Mouse (Mus musculus) mature B cell (primary cell): Measurements from ENCODE around the gene Gm28051.

Experiments
- in situ Hi-C: fragments of 300-500 bp; cut with MboI; formaldehyde crosslinking; loops from 2 replicates; pipeline ENCODE4 v1.14.3; 2019

Gene Gm28051

GRCm38 (mm10) chr12:102706833-102707463 is 50.6 kb downstream of the Gm28051 start:
- in situ Hi-C loops = no loop called here

GRCm38 (mm10) chr12:102705906-102706640 is 51.5 kb downstream of the Gm28051 start:
- in situ Hi-C loops = no loop called here

GRCm38 (mm10) chr12:102705216-102705871 is 52.2 kb downstream of the Gm28051 start:
- in situ Hi-C loops = no loop called here

GRCm38 (mm10) chr12:102704457-102705198 is 52.9 kb downstream of the Gm28051 start, which contains the start of gene Itpk1:
TSS of gene Itpk1 (minus strand) at chr12:102704930.
- in situ Hi-C loops = no loop called here

- in situ Hi-C loops = no loop called here
Measured at GRCm38 (mm10) chr12:102703921-102704408, 53.6 kb downstream of the Gm28051 start.

GRCm38 (mm10) chr12:102703441-102703840 is 54.1 kb downstream of the Gm28051 start:
- in situ Hi-C loops = no loop called here

- in situ Hi-C loops = no loop called here
Measured at GRCm38 (mm10) chr12:102703111-102703412, 54.5 kb downstream of the Gm28051 start.

GRCm38 (mm10) chr12:102702356-102703110 is 55.0 kb downstream of the Gm28051 start:
- in situ Hi-C loops = no loop called here

- in situ Hi-C loops = no loop called here
Measured at GRCm38 (mm10) chr12:102701691-102702207, 55.8 kb downstream of the Gm28051 start.

GRCm38 (mm10) chr12:102700453-102700852 is 57.1 kb downstream of the Gm28051 start:
- in situ Hi-C loops = no loop called here

GRCm38 (mm10) chr12:102699156-102699555 is 58.4 kb downstream of the Gm28051 start:
- in situ Hi-C loops = no loop called here

GRCm38 (mm10) chr12:102698089-102698684 is 59.4 kb downstream of the Gm28051 start:
- in situ Hi-C loops = no loop called here

GRCm38 (mm10) chr12:102697381-102697780 is 60.2 kb downstream of the Gm28051 start:
- in situ Hi-C loops = no loop called here

GRCm38 (mm10) chr12:102696635-102697354 is 60.8 kb downstream of the Gm28051 start:
- in situ Hi-C loops = no loop called here

GRCm38 (mm10) chr12:102695369-102696239 is 62.0 kb downstream of the Gm28051 start:
- in situ Hi-C loops = no loop called here

GRCm38 (mm10) chr12:102691761-102692160 is 65.8 kb downstream of the Gm28051 start:
- in situ Hi-C loops = no loop called here

GRCm38 (mm10) chr12:102691180-102691579 is 66.4 kb downstream of the Gm28051 start:
- in situ Hi-C loops = no loop called here

GRCm38 (mm10) chr12:102689773-102690563 is 67.6 kb downstream of the Gm28051 start:
- in situ Hi-C loops = no loop called here
